ENCODE assay signal across 10 mouse cellular contexts in the genomic region with DNA sequence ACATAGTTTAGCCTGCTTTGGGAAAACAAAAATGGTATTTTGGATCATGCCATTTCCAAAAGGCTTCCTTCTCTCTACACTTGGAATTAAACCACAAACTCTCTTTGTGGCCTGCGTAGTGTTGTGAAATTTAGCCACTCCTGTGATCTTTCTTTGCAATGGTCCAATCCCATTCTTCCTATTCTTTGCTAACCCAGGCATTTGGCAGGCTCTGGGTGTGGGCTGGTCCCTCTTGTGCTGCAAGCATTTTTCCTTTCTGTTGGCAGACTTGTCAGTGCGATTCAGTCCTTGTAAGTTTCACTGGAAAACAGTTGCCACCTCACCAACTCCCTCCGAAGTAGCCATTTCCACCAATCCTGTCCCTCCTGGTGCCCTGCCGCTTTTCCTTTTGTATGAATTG. TPM values are rescaled to one million over a fixed set of nuclear protein-coding genes. Genes with fewer than 3 reads are reported as not detected.
DNase-seq lines count a peak whose midpoint lies in the region; ATAC-seq lines count a peak whose summit lies in the region.
"Had no signal": no experiment of that assay in that cellular context is flagged by ENCODE, and none has a peak within 500 bp of the region (broad histone marks: within the 10 kb centered on the region; RNA-seq: fewer than 3 reads in every experiment).

No protein-coding gene starts in this region.

- H3K4me3 ChIP-seq in heart, embryonic 12.5 days, result no peak overlapping the region
- H3K4me3 ChIP-seq: hindbrain, embryonic 15.5 days; limb, embryonic 13.5 days had no signal

- no peak overlapping the region for H3K9ac ChIP-seq in heart, embryonic 12.5 days
- H3K9ac ChIP-seq: hindbrain, embryonic 15.5 days; limb, embryonic 13.5 days had no signal

- no peaks in the 10 kb centered on the region for H3K4me1 ChIP-seq in heart, embryonic 12.5 days (replicated peaks)
- H3K4me1 ChIP-seq: hindbrain, embryonic 15.5 days; limb, embryonic 13.5 days had no signal

- peaks cover 72% of the 10 kb centered on the region for H3K36me3 ChIP-seq in heart, embryonic 12.5 days

- DNase-seq in heart, adult 9 months (ENCODE audit: low spot score in 2 of 2), result peak; percentile 60 to 61
- DNase-seq in ovary, adult 18-20 months (ENCODE audit: low spot score), result peak; percentile 49
- DNase-seq in ovary, postnatal 10 days (ENCODE audit: low spot score), result no peak
- DNase-seq in gastrocnemius, adult 8-10 months (ENCODE audit: low spot score in 2 of 2), result peak; percentile 26 to 38
- peak; percentile 66 to 85 for DNase-seq in lung, postnatal 4 days
- DNase-seq in spleen, adult 18-20 months, result no peak
- no peak for DNase-seq in cerebellum, adult 11-12 months

- H3K9me3 ChIP-seq in heart, embryonic 12.5 days (replicated peaks), result 0 out of 2 replicates have a peak, but pooled peaks cover 5% of the 10 kb centered on the region
- H3K9me3 ChIP-seq: hindbrain, embryonic 15.5 days had no signal

- no peak overlapping the region for H3K4me2 ChIP-seq in heart, embryonic 12.5 days
- H3K4me2 ChIP-seq: hindbrain, embryonic 15.5 days; limb, embryonic 13.5 days had no signal

- H3K27me3 ChIP-seq in heart, embryonic 12.5 days (replicated peaks), result no peaks in the 10 kb centered on the region
- H3K27me3 ChIP-seq: hindbrain, embryonic 15.5 days; limb, embryonic 13.5 days had no signal

- ATAC-seq in heart, embryonic 12.5 days (ENCODE audit: insufficient number of reproducible peaks, low FRiP score), result no peak

- no peak overlapping the region for H3K27ac ChIP-seq in heart, embryonic 12.5 days (ENCODE audit: poor library complexity, severe bottlenecking)
- H3K27ac ChIP-seq: hindbrain, embryonic 15.5 days; limb, embryonic 13.5 days had no signal

- 90% methylated on average over 4 of the region's 4 CpGs for WGBS in heart, embryonic 12.5 days

RNA-seq across cellular contexts. Expression of gene Bcl7b, which starts 6.9 kb away (rescaled TPM):
- polyA plus RNA-seq in heart, embryonic 12.5 days (2016; fragmentation: Nextera tagmentation; extraction: Ambion mirVana), result 34.2 and 38.2 TPM in 2 replicates
- total RNA-seq in gastrocnemius, adult 8-10 months (2022), result 10 to 100 TPM; 25.2 to 34.5 (median 28.4) TPM

RNA-seq across cellular contexts. Expression of gene Tbl2, which starts 11.8 kb away (rescaled TPM):
- 26.8 and 27.2 TPM in 2 replicates for polyA plus RNA-seq in heart, embryonic 12.5 days (2016; fragmentation: Nextera tagmentation; extraction: Ambion mirVana)
- 10 to 100 TPM in 1 of 4 experiments, 1 to 10 TPM in 3; 8.5 to 12.2 (median 8.9) TPM for total RNA-seq in gastrocnemius, adult 8-10 months (2022)

RNA-seq across cellular contexts. Expression of gene Baz1b, which starts 25.8 kb away (rescaled TPM):
- polyA plus RNA-seq in heart, embryonic 12.5 days (2016; fragmentation: Nextera tagmentation; extraction: Ambion mirVana), result 37.2 and 38.4 TPM in 2 replicates
- 10 to 100 TPM; 34.2 to 36.5 (median 35.3) TPM for total RNA-seq in gastrocnemius, adult 8-10 months (2022)

Comparison
In these comparisons a context has a peak if more than half of its experiments do, and no peak if none do; other contexts are left out.
1. DNase-seq: peak in heart, adult 9 months (2 of 2), ovary, adult 18-20 months (single experiment), gastrocnemius, adult 8-10 months (2 of 2) and lung, postnatal 4 days (2 of 2); none in ovary, postnatal 10 days (single experiment), spleen, adult 18-20 months (0 of 2) and cerebellum, adult 11-12 months (single experiment).